Mouse (Mus musculus): ENCODE measurements around the gene Dennd1b. TPM values are rescaled to one million over a fixed set of nuclear protein-coding genes. Genes with fewer than 3 reads are reported as not detected.

The Dennd1b gene
- polyA plus RNA-seq (2014; fragmentation: Nextera tagmentation; extraction: Ambion mirVana), result 6.1 and 8.4 TPM in 2 replicates

DNA sequence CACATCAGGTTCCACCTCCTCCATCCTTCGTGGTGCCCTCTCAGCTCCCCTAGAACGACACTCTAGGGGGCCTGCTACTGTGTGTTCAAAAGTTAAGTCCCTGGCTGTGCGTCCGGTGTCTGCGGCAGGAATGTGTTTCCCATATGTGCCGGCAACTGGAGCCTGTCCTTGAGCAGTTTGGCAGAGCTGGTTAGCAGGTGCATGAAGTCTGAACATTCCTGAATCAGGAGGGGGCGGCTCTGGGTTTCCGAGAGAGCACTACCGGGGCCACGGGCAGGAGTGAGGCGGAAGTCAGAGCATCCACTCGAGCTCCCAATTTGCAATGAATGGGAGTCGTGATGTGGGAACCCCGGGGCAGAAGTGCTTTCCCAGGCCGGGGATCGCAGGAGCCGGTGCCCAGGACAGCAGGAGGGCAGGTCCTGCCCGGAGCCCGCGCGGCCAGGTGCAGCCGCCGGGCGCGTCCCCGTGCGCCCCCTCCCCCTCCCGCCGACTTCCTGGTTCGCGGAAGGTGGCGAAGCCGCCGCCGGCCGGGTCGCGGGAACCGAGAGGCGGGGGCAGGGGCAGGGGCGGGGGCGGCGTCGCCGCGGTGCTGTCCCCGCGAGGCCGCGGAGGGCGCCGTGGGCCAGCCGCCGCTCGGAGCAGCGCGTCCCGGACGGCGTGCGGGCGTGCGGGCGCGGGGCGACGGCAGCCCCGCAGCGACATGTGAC is at the start of gene Dennd1b:
Dennd1b (plus strand) TSS at position 275 of the 707 bp plus-strand sequence.
- H3K4me2 ChIP-seq (ENCODE audit: low read length), result peak within 1 kb of the TSS; percentile 60
- peak within 1 kb of the TSS; percentile 65 for H3K4me3 ChIP-seq (ENCODE audit: low read depth, low read length)
- no peaks in the 10 kb centered on the region for H3K36me3 ChIP-seq (ENCODE audit: control insufficient read depth, insufficient read depth, low read length)
- no peaks in the 10 kb centered on the region for H3K27me3 ChIP-seq (replicated peaks; ENCODE audit: control insufficient read depth, insufficient read depth, low read length)
- ATAC-seq (peak; percentile 84), DNase-seq (ENCODE audit: low spot score) (peak; percentile 68)
- H3K27ac ChIP-seq (ENCODE audit: low read depth, low read length), result peak within 1 kb of the TSS; percentile 91
- WGBS, result 1% methylated on average over 36 of the region's 69 CpGs
- H3K9me3 ChIP-seq (replicated peaks; ENCODE audit: control insufficient read depth, low read length), result no peaks in the 10 kb centered on the region
- H3K9ac ChIP-seq (ENCODE audit: low read length), result peak within 1 kb of the TSS; percentile 92
- no peaks in the 10 kb centered on the region; the same call in 1 of the 2 replicates for H3K4me1 ChIP-seq (ENCODE audit: control insufficient read depth, insufficient read depth, low read length)

DNA sequence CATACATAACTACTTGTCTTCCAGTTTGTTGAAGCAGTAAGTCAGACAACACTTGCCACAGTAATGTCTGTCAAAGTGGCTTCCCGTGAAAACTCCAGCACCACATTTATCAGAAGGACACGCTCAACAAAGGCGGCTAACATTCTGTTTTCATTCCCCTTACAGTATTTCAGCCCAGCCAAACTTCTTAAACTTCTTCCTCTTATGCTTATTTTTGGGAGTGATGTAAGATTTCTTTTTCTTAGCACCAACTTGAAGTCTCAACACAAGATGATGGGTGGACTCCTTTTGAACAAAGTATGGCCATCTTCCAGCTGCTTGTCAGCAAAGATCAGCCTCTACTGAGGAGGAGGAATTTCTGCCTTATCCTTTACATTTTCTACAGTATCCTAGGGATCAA is 47.6 kb upstream of the Dennd1b start:
- ATAC-seq (no peak), DNase-seq (ENCODE audit: low spot score) (no peak)
- H3K4me3 ChIP-seq (ENCODE audit: low read depth, low read length), result no peak overlapping the region
- H3K4me1 ChIP-seq (ENCODE audit: control insufficient read depth, insufficient read depth, low read length), result no peaks in the 10 kb centered on the region
- H3K4me2 ChIP-seq (ENCODE audit: low read length), result no peak overlapping the region
- no peak overlapping the region for H3K27ac ChIP-seq (ENCODE audit: low read depth, low read length)
- no peaks in the 10 kb centered on the region for H3K36me3 ChIP-seq (ENCODE audit: control insufficient read depth, insufficient read depth, low read length)
- no peaks in the 10 kb centered on the region for H3K9me3 ChIP-seq (replicated peaks; ENCODE audit: control insufficient read depth, low read length)
- WGBS, result 94% methylated on average over 3 of the region's 3 CpGs
- H3K9ac ChIP-seq (ENCODE audit: low read length), result no peak overlapping the region
- H3K27me3 ChIP-seq (replicated peaks; ENCODE audit: control insufficient read depth, insufficient read depth, low read length), result no peaks in the 10 kb centered on the region

DNA sequence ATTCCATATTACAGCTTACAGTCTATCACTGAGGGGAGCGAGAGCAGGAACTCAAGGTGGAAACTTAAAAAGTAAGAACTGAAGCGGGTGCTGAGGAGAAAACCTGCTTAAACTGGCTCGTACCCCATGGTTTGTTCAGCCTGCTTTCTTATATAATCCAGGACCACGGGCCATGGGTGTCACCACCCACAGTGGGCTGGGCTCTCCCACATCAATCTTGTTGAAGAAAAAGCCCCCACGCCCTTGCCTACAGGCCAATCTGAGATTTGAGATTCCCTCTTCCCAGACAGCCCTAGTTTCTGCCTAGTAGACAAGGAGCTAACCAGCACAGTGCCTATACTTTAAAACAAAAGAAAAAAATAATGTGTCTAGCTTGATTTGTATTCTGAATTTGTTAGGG is 43.6 kb upstream of the Dennd1b start:
- no peaks in the 10 kb centered on the region for H3K4me1 ChIP-seq (ENCODE audit: control insufficient read depth, insufficient read depth, low read length)
- no peaks in the 10 kb centered on the region for H3K36me3 ChIP-seq (ENCODE audit: control insufficient read depth, insufficient read depth, low read length)
- H3K27me3 ChIP-seq (replicated peaks; ENCODE audit: control insufficient read depth, insufficient read depth, low read length), result no peaks in the 10 kb centered on the region
- no peak for DNase-seq (ENCODE audit: low spot score)
- 89% methylated on average over 5 of the region's 5 CpGs for WGBS
- H3K9ac ChIP-seq (ENCODE audit: low read length), result no peak overlapping the region
- H3K4me2 ChIP-seq (ENCODE audit: low read length), result no peak overlapping the region
- H3K27ac ChIP-seq (ENCODE audit: low read depth, low read length), result no peak overlapping the region
- H3K9me3 ChIP-seq (replicated peaks; ENCODE audit: control insufficient read depth, low read length), result no peaks in the 10 kb centered on the region
- no peak for ATAC-seq
- H3K4me3 ChIP-seq (ENCODE audit: low read depth, low read length), result no peak overlapping the region

DNA sequence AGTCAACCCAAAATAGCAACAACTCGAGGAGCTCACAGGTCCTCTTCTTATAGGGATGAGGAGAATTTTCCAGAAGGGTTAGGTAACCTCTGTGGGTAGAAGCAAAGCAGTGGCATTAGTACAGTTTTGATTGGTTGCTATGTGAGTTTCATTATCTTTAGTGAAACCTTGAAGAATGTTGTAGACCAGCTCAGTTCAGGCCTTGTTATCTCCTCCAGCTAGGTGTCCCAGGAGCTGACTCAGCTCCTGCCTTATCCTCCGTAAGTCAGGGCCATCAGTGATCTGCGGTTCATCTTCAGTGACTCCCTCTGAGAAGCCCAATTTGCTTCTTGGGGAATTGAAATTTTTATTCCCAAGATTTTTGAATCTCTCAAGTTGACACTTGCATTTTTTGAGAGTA is 43.2 kb upstream of the Dennd1b start:
- Histone ChIP-seq H3K36me3 (ENCODE audit: control insufficient read depth, insufficient read depth, low read length) (no peaks in the 10 kb centered on the region), H3K9ac (ENCODE audit: low read length) (no peak overlapping the region), H3K9me3 (replicated peaks; ENCODE audit: control insufficient read depth, low read length) (no peaks in the 10 kb centered on the region), H3K4me2 (ENCODE audit: low read length) (no peak overlapping the region), H3K4me3 (ENCODE audit: low read depth, low read length) (no peak overlapping the region), H3K27ac (ENCODE audit: low read depth, low read length) (no peak overlapping the region), H3K4me1 (ENCODE audit: control insufficient read depth, insufficient read depth, low read length) (no peaks in the 10 kb centered on the region), H3K27me3 (replicated peaks; ENCODE audit: control insufficient read depth, insufficient read depth, low read length) (no peaks in the 10 kb centered on the region)
- WGBS, result 88% methylated on average over 3 of the region's 3 CpGs
- ATAC-seq, result no peak
- no peak for DNase-seq (ENCODE audit: low spot score)

DNA sequence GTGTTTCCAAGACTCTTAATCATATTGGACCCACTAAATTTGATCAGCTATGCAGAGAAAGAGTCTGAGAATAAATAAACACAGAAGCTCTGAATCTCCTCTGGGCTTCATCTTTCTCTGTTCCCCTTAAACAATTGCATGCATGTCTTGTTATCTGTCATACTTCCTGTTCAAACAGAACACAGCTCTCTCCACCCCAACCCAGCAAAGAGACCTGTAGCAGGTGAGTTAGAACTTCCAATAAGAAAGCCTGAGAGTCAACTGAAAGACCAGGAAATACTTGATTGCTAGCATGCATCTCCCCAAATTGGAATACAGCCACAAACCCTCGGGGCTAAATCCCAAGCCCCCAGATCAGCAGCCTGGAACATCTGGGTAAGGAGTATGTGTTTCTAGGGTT is 42.4 kb upstream of the Dennd1b start:
- ATAC-seq (no peak), DNase-seq (ENCODE audit: low spot score) (no peak)
- H3K36me3 ChIP-seq (ENCODE audit: control insufficient read depth, insufficient read depth, low read length), result no peaks in the 10 kb centered on the region
- H3K4me1 ChIP-seq (ENCODE audit: control insufficient read depth, insufficient read depth, low read length), result no peaks in the 10 kb centered on the region
- H3K4me3 ChIP-seq (ENCODE audit: low read depth, low read length), result no peak overlapping the region
- H3K4me2 ChIP-seq (ENCODE audit: low read length), result no peak overlapping the region
- H3K9me3 ChIP-seq (replicated peaks; ENCODE audit: control insufficient read depth, low read length), result no peaks in the 10 kb centered on the region
- H3K27me3 ChIP-seq (replicated peaks; ENCODE audit: control insufficient read depth, insufficient read depth, low read length), result no peaks in the 10 kb centered on the region
- H3K27ac ChIP-seq (ENCODE audit: low read depth, low read length), result no peak overlapping the region
- 85% methylated on average over 1 of the region's 1 CpGs for WGBS
- no peak overlapping the region for H3K9ac ChIP-seq (ENCODE audit: low read length)

DNA sequence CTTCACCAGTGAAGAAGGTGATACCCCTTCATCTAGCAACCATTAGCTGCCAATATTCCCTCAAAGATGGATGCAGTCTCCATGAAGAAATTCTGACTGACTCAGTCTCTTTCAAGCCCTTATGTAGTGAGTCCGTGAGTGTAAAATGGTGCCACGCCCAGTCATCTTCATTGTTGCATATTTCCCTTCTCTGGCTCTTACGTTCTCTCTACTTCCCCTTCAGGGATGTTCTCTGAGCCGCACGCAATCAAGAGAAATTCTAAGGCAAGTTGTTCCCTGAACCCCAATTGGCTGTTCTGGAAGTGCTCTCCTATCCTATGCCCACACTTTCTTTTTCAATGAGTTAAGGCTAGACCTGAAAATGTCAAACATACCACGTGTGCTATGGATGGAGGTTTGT is 40.3 kb upstream of the Dennd1b start:
- Histone ChIP-seq H3K4me1 (ENCODE audit: control insufficient read depth, insufficient read depth, low read length) (no peaks in the 10 kb centered on the region), H3K4me2 (ENCODE audit: low read length) (no peak overlapping the region), H3K9me3 (replicated peaks; ENCODE audit: control insufficient read depth, low read length) (no peaks in the 10 kb centered on the region), H3K9ac (ENCODE audit: low read length) (no peak overlapping the region), H3K27ac (ENCODE audit: low read depth, low read length) (no peak overlapping the region), H3K27me3 (replicated peaks; ENCODE audit: control insufficient read depth, insufficient read depth, low read length) (no peaks in the 10 kb centered on the region), H3K36me3 (ENCODE audit: control insufficient read depth, insufficient read depth, low read length) (no peaks in the 10 kb centered on the region), H3K4me3 (ENCODE audit: low read depth, low read length) (no peak overlapping the region)
- ATAC-seq (no peak), DNase-seq (ENCODE audit: low spot score) (no peak)
- 92% methylated on average over 6 of the region's 6 CpGs for WGBS

DNA sequence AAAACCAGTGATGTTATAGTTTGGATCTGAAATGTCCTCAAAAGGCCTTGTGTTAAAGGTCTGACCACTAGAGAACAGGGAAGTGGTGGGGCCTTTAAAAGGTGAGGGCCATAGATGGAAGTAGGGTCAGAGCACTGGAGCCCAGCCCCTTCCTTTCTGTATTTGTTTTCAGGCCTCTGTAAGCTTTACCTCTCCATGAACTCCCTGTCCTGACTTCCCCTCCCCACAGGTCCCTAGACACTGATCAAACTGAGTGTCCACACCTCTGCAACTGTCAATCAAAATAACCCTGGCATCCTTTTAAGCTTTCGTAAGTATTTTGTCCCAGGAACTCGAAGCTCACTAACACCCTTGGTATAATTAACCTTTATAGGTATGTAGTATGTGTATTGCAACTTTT is 39.0 kb upstream of the Dennd1b start:
- H3K4me1 ChIP-seq (ENCODE audit: control insufficient read depth, insufficient read depth, low read length), result no peaks in the 10 kb centered on the region
- H3K4me3 ChIP-seq (ENCODE audit: low read depth, low read length), result no peak overlapping the region
- no peak for DNase-seq (ENCODE audit: low spot score)
- H3K36me3 ChIP-seq (ENCODE audit: control insufficient read depth, insufficient read depth, low read length), result no peaks in the 10 kb centered on the region
- H3K4me2 ChIP-seq (ENCODE audit: low read length), result no peak overlapping the region
- no peaks in the 10 kb centered on the region for H3K27me3 ChIP-seq (replicated peaks; ENCODE audit: control insufficient read depth, insufficient read depth, low read length)
- no peak overlapping the region for H3K9ac ChIP-seq (ENCODE audit: low read length)
- no peaks in the 10 kb centered on the region for H3K9me3 ChIP-seq (replicated peaks; ENCODE audit: control insufficient read depth, low read length)
- no peak overlapping the region for H3K27ac ChIP-seq (ENCODE audit: low read depth, low read length)
- no peak for ATAC-seq
- WGBS, result 86% methylated on average over 2 of the region's 2 CpGs

DNA sequence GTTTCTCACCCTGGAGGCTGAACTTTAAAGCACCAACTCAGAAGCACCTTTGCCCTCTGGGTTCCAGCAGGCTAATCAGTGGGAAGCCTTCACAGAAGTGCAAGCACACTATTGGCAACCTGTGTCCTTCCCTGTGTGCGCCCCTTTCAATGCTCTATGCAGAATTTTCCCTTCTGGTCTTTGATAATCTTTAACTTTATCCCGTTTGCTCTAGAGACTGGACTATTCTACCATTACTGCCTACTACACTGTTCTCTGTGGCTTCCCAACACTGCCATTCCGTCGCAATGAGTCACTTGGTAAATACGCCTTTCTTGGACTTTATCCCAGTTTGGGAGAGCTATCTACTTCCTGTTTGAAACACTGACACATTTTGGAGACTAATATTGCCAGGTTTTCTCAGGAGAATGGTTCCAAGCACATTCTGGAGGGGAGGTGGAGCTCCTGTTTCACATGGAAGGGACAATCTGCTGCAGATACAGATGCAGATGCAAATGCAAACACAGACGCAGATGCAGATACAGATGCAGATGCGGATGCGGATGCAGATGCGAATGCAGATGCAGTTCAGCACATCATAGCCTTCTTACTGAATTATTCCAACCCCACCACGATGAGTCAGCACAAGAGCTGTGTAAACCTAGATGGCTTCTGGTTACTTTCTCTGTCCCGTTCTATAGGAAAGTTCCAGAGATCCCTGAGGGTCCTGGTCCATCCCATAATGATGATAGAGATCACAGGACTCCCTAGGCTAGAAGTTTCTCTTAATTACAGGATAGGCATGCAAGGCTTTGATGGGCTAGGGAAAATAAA is 34.4 kb upstream of the Dennd1b start:
- H3K27me3 ChIP-seq (replicated peaks; ENCODE audit: control insufficient read depth, insufficient read depth, low read length), result no peaks in the 10 kb centered on the region
- no peaks in the 10 kb centered on the region for H3K36me3 ChIP-seq (ENCODE audit: control insufficient read depth, insufficient read depth, low read length)
- H3K4me2 ChIP-seq (ENCODE audit: low read length), result no peak overlapping the region
- ATAC-seq (no peak), DNase-seq (ENCODE audit: low spot score) (peak; percentile 65)
- WGBS, result 81% methylated on average over 11 of the region's 11 CpGs
- no peaks in the 10 kb centered on the region for H3K4me1 ChIP-seq (ENCODE audit: control insufficient read depth, insufficient read depth, low read length)
- no peaks in the 10 kb centered on the region for H3K9me3 ChIP-seq (replicated peaks; ENCODE audit: control insufficient read depth, low read length)
- H3K9ac ChIP-seq (ENCODE audit: low read length), result no peak overlapping the region
- H3K4me3 ChIP-seq (ENCODE audit: low read depth, low read length), result no peak overlapping the region
- H3K27ac ChIP-seq (ENCODE audit: low read depth, low read length), result no peak overlapping the region

DNA sequence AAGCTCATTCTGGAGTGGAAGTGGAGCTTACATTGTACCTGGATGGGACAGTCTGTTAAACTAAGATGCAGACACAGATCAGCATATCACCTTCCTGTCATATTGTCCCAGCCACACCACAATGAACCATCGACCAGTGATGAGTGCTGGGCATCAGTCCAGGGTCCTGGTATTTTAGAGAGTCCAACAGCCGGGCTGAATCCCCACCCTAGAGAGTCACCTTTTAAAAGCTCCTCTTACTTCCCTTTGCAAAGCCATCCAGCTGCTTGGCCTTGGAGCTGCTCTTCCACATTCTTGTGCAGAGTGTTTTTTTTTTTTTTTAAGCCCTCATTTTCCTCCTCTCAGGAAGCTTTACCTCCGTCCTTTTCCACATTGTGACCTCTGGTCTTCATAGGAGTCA is 33.2 kb upstream of the Dennd1b start:
- H3K36me3 ChIP-seq (ENCODE audit: control insufficient read depth, insufficient read depth, low read length), result no peaks in the 10 kb centered on the region
- no peaks in the 10 kb centered on the region for H3K27me3 ChIP-seq (replicated peaks; ENCODE audit: control insufficient read depth, insufficient read depth, low read length)
- H3K4me2 ChIP-seq (ENCODE audit: low read length), result no peak overlapping the region
- no peaks in the 10 kb centered on the region for H3K4me1 ChIP-seq (ENCODE audit: control insufficient read depth, insufficient read depth, low read length)
- DNase-seq (ENCODE audit: low spot score) (no peak), ATAC-seq (no peak)
- WGBS, result 68% methylated on average over 3 of the region's 3 CpGs
- H3K4me3 ChIP-seq (ENCODE audit: low read depth, low read length), result no peak overlapping the region
- no peak overlapping the region for H3K9ac ChIP-seq (ENCODE audit: low read length)
- H3K9me3 ChIP-seq (replicated peaks; ENCODE audit: control insufficient read depth, low read length), result no peaks in the 10 kb centered on the region
- H3K27ac ChIP-seq (ENCODE audit: low read depth, low read length), result no peak overlapping the region
